Mouse (Mus musculus) hindbrain, embryonic 12.5 days (tissue): ENCODE measurements around the gene Shisa7. TPM values are rescaled to one million over a fixed set of nuclear protein-coding genes. Genes with fewer than 3 reads are reported as not detected.
"Not testable (repeated sequence)": the region's sequence is repeated elsewhere in the genome, so short reads cannot be mapped to it uniquely, and the experiment has no call there.

Experiments
- ATAC-seq: fragments of 200-750 bp; cut with Nextera tagmentation; 2 replicates; pipeline ENCODE4 v1.8.0; 2017; ENCODE audit warnings: moderate TSS enrichment; ENCODE audit not compliant: low FRiP score
- H3K27ac ChIP-seq: fragments of 300-500 bp; sonication (generic); 2 replicates; pipeline ENCODE4 v1.5.1; 2016; ENCODE audit warnings: mild to moderate bottlenecking
- H3K27me3 ChIP-seq: fragments of 300-500 bp; sonication (generic); 2 replicates; pipeline ENCODE4 v1.6.1; 2016; ENCODE audit warnings: mild to moderate bottlenecking
- H3K36me3 ChIP-seq: fragments of 300-500 bp; sonication (generic); 2 replicates; pipeline ENCODE4 v1.6.1; 2016; ENCODE audit warnings: mild to moderate bottlenecking
- H3K4me1 ChIP-seq: fragments of 300-500 bp; sonication (generic); 2 replicates; pipeline ENCODE4 v1.6.1; 2016
- H3K4me2 ChIP-seq: fragments of 300-500 bp; sonication (generic); replicated peaks from 2 replicates; pipeline ENCODE4 v1.6.1; 2016; ENCODE audit warnings: mild to moderate bottlenecking
- H3K4me3 ChIP-seq: fragments of 300-500 bp; sonication (generic); 2 replicates; pipeline ENCODE4 v1.5.1; 2016; ENCODE audit warnings: mild to moderate bottlenecking
- H3K9ac ChIP-seq: fragments of 300-500 bp; sonication (generic); 2 replicates; pipeline ENCODE4 v1.6.1; 2016; ENCODE audit warnings: mild to moderate bottlenecking, moderate library complexity
- H3K9me3 ChIP-seq: fragments of 300-500 bp; sonication (generic); replicated peaks from 2 replicates; pipeline ENCODE4 v1.6.1; 2016; ENCODE audit warnings: mild to moderate bottlenecking
- WGBS: fragments of 180-500 bp; shearing (Covaris S2); methylation state at CpG from one replicate; pipeline ENCODE4 v1.1.7; 2016; 5-methylcytosine and 5-hydroxymethylcytosine counted together
- polyA plus RNA-seq: library from polyadenylated mRNA; unstranded; fragments of >200 nt; fragmentation: Nextera tagmentation; extraction: Ambion mirVana; gene quantifications from 2 replicates; pipeline ENCODE4 v1.2.1, GENCODE M21; 2016

Shisa7 gene
- polyA plus RNA-seq, 1 experiment from 2014 or later = 6.7 TPM

DNA sequence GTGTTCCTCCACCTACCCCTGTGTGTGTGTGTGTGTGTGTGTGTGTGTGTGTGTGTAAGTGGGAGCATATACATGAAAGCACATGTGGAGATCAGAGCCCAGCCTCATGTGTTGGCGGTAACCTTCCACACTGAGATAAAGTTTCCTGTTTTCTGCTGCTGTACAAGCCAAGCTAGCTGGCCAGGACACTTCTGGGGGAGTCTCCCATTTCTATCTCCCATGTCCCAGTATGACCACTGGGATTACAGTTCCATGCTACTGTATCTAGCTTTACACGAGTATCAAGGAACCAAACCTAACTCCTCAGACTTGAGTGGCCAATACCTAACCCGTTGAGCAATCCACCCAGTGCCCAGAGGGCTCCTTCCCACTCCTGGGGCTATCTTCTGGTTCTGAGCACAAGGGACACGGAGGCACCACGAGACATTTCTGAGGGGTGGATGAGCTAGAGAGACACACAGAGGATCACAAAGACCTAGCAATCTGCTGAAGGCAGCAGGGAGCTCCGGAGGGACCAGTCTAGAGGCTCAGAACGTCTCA, 19.1 kb upstream of the Shisa7 start:
- Histone ChIP-seq H3K4me1 (peaks cover 12% of the 10 kb centered on the region), H3K4me3 (no peak overlapping the region), H3K9me3 (no peaks in the 10 kb centered on the region), H3K27ac (no peak overlapping the region), H3K27me3 (no peaks in the 10 kb centered on the region), H3K4me2 (no peak overlapping the region), H3K9ac (no peak overlapping the region), H3K36me3 (no peaks in the 10 kb centered on the region)
- ATAC-seq = no peak
- WGBS = 75% methylated on average over 7 of the region's 7 CpGs

DNA sequence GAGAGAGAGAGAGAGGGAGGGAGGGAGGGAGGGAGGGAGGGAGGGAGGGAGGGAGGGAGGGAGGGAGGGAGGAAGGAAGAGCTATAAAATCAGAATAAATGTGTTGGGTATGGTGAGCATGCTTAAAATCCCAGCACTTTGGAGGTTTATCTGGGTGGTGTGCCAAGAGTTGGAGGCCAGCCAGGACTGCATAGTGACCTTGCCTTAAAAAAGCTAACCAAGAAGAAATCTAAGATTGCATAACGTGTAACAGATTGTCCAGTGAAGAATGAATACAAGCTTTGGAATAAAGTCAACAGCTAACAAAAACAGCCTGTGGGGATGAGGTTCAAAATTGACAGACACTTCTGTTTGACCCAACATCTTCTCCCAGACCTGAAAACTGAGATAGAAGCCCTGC, 18.5 kb upstream of the Shisa7 start:
- no peak overlapping the region for H3K4me2 ChIP-seq
- no peaks in the 10 kb centered on the region for H3K27me3 ChIP-seq
- no peak for ATAC-seq
- H3K27ac ChIP-seq = no peak overlapping the region
- WGBS = 62% methylated on average over 1 of the region's 1 CpGs
- H3K4me3 ChIP-seq = no peak overlapping the region
- peaks cover 12% of the 10 kb centered on the region for H3K4me1 ChIP-seq
- H3K9me3 ChIP-seq = no peaks in the 10 kb centered on the region
- H3K9ac ChIP-seq = no peak overlapping the region
- no peaks in the 10 kb centered on the region for H3K36me3 ChIP-seq

- not testable (repeated sequence) for H3K9ac ChIP-seq, H3K27me3 ChIP-seq, H3K36me3 ChIP-seq, H3K4me3 ChIP-seq, H3K4me2 ChIP-seq, H3K27ac ChIP-seq, H3K4me1 ChIP-seq, H3K9me3 ChIP-seq, ATAC-seq
- 78% methylated on average over 3 of the region's 3 CpGs for WGBS
These were observed 16.4 kb upstream of the Shisa7 start for GRCm38 (mm10) chr7:4860926-4861325.

DNA sequence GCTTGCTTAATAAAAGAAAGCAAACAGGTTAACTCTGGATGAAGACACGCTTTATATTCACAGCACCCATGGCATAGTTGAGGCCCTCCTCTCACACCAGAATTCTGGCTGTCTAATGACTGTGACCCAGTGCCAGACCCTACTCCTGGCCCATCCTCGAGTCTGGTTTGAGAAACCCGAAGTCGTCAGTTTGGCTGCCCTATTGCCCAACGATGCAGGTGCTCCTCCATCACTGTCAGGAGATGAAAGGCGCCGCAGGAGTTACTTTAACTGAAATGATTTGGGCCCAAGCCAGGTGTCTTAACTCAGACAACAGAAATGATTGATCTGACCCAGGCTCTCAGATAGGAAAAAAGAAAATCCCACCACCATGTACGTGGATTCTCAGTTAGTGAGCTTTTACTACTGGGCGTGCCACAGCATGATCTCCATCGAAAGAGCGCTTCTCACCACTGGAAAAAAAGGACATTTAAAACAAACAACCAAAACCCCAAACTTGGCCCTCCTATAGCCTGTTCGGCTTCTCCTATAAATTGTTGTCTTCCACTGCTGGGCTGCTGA, 15.0 kb upstream of the Shisa7 start:
- WGBS = 73% methylated on average over 12 of the region's 12 CpGs
- Histone ChIP-seq H3K27ac (no peak overlapping the region), H3K4me2 (no peak overlapping the region), H3K27me3 (peaks cover 4% of the 10 kb centered on the region), H3K4me1 (no peaks in the 10 kb centered on the region), H3K9me3 (no peaks in the 10 kb centered on the region), H3K9ac (no peak overlapping the region), H3K4me3 (no peak overlapping the region), H3K36me3 (no peaks in the 10 kb centered on the region)
- no peak for ATAC-seq

DNA sequence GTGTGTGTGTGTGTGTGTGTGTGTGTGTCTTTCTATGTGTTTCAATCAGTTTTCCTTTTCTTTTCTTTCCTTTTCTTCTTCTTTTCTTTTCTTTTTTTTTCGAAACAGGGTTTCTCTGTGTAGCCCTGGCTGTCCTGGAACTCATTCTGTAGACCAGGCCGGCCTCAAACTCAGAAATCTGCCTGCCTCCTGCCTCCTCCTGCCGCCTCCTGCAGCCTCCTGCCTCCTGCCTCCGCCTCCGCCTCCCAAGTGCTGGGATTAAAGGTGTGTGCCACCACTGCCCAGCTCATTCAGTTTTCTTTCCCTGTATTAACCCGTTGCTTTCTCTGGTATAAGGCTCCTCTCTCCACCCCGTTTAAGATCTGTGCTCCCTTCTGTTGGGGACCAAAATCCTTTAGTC, 12.8 kb upstream of the Shisa7 start:
- no peak overlapping the region for H3K4me3 ChIP-seq
- no peak overlapping the region for H3K27ac ChIP-seq
- peaks cover 4% of the 10 kb centered on the region for H3K27me3 ChIP-seq
- no peak overlapping the region for H3K9ac ChIP-seq
- H3K9me3 ChIP-seq = no peaks in the 10 kb centered on the region; the same call in 1 of the 2 replicates
- ATAC-seq = no peak
- WGBS = 73% methylated on average over 7 of the region's 7 CpGs
- no peaks in the 10 kb centered on the region for H3K36me3 ChIP-seq
- no peaks in the 10 kb centered on the region for H3K4me1 ChIP-seq
- H3K4me2 ChIP-seq = no peak overlapping the region

DNA sequence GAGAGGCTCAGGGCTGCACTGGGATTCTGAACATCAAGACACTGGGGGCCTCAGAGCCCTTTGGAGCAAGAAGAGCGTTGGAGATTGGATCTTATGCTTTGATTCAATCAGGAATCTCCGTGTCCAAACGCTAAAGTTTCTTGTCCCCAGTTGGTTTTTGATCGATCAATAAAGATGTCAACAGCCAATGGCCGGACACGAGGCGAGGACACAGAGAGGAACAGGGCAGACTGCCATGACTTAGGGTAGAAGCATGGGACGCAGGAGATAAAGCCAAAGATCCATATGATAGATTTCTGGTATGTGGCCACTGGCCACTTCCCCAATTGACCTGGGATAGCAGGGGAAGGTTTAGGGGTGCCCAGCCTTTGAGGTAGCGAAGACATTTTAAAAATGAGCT, 12.0 kb upstream of the Shisa7 start:
- no peak overlapping the region for H3K4me2 ChIP-seq
- no peaks in the 10 kb centered on the region for H3K4me1 ChIP-seq
- no peak overlapping the region for H3K9ac ChIP-seq
- H3K27me3 ChIP-seq = peaks cover 6% of the 10 kb centered on the region
- no peaks in the 10 kb centered on the region for H3K36me3 ChIP-seq
- H3K4me3 ChIP-seq = no peak overlapping the region
- H3K9me3 ChIP-seq = no peaks in the 10 kb centered on the region; the same call in 1 of the 2 replicates
- H3K27ac ChIP-seq = no peak overlapping the region
- WGBS = 88% methylated on average over 9 of the region's 9 CpGs
- ATAC-seq = no peak

DNA sequence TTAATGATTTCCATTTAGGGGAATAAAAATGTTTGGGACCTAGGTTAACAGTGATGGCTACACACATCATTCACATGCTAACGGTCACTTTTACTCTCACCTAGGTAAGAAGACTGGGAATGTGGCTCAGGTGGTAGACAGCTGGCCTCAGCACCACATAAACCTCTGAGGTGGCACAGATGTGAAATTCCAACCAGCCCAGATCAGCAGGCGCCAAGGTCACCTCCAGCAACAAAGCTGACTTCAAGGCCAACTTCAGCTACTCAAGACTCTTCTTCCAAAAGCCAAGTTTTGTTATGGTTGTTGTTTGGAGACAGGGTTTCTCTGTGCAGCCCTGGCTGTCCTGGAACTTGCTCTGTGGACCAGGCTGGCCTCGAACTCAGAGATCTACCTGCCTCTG, 9.1 kb upstream of the Shisa7 start:
- H3K4me2 ChIP-seq = no peak overlapping the region
- 81% methylated on average over 3 of the region's 3 CpGs for WGBS
- H3K27ac ChIP-seq = no peak overlapping the region
- no peaks in the 10 kb centered on the region for H3K4me1 ChIP-seq
- H3K9me3 ChIP-seq = no peaks in the 10 kb centered on the region; the same call in 1 of the 2 replicates
- H3K36me3 ChIP-seq = no peaks in the 10 kb centered on the region
- no peak overlapping the region for H3K4me3 ChIP-seq
- ATAC-seq = no peak
- peaks cover 6% of the 10 kb centered on the region for H3K27me3 ChIP-seq
- H3K9ac ChIP-seq = no peak overlapping the region

- H3K27ac ChIP-seq = no peak overlapping the region
- 0 out of 2 replicates have a peak, but pooled peaks cover 2% of the 10 kb centered on the region for H3K27me3 ChIP-seq
- H3K36me3 ChIP-seq = no peaks in the 10 kb centered on the region
- no peak overlapping the region for H3K9ac ChIP-seq
- no peaks in the 10 kb centered on the region; the same call in 1 of the 2 replicates for H3K9me3 ChIP-seq
- no peaks in the 10 kb centered on the region for H3K4me1 ChIP-seq
- H3K4me3 ChIP-seq = no peak overlapping the region
- 71% methylated on average over 8 of the region's 8 CpGs for WGBS
- no peak overlapping the region for H3K4me2 ChIP-seq
- no peak for ATAC-seq
These were observed 6.8 kb upstream of the Shisa7 start for GRCm38 (mm10) chr7:4851315-4851688.

- no peak overlapping the region for H3K4me2 ChIP-seq
- H3K9me3 ChIP-seq = no peaks in the 10 kb centered on the region; the same call in 1 of the 2 replicates
- H3K9ac ChIP-seq = no peak overlapping the region
- no peaks in the 10 kb centered on the region for H3K36me3 ChIP-seq
- WGBS = 77% methylated on average over 11 of the region's 11 CpGs
- H3K4me3 ChIP-seq = no peak overlapping the region
- no peak overlapping the region for H3K27ac ChIP-seq
- H3K4me1 ChIP-seq = no peaks in the 10 kb centered on the region
- 0 out of 2 replicates have a peak, but pooled peaks cover 2% of the 10 kb centered on the region for H3K27me3 ChIP-seq
- no peak for ATAC-seq
These were observed 6.3 kb upstream of the Shisa7 start for GRCm38 (mm10) chr7:4850621-4851314.

GRCm38 (mm10) chr7:4849372-4849771, 4.9 kb upstream of the Shisa7 start:
- H3K4me2 ChIP-seq = no peak overlapping the region

GRCm38 (mm10) chr7:4844917-4845309, 417 bp upstream of the Shisa7 start:
- peak; percentile 76 for ATAC-seq
- peaks cover 38% of the 10 kb centered on the region for H3K27me3 ChIP-seq
- H3K4me2 ChIP-seq = peak overlapping the region; percentile 90
- peaks cover 28% of the 10 kb centered on the region for H3K4me1 ChIP-seq
- peak overlapping the region; percentile 69 for H3K9ac ChIP-seq
- WGBS = 1% methylated on average over 13 of the region's 13 CpGs
- no peaks in the 10 kb centered on the region for H3K9me3 ChIP-seq
- H3K4me3 ChIP-seq = peak overlapping the region; percentile 55
- H3K27ac ChIP-seq = peak overlapping the region; percentile 79
- no peaks in the 10 kb centered on the region for H3K36me3 ChIP-seq

More at GRCm38 (mm10) chr7:4849372-4849771, 4.9 kb upstream of the Shisa7 start:
- no peak overlapping the region for H3K27ac ChIP-seq
- H3K36me3 ChIP-seq = no peaks in the 10 kb centered on the region
- WGBS = 67% methylated on average over 9 of the region's 9 CpGs
- ATAC-seq = no peak
- no peaks in the 10 kb centered on the region; the same call in 1 of the 2 replicates for H3K4me1 ChIP-seq
- H3K4me3 ChIP-seq = no peak overlapping the region
- H3K27me3 ChIP-seq = peaks cover 6% of the 10 kb centered on the region
- H3K9ac ChIP-seq = no peak overlapping the region
- H3K9me3 ChIP-seq = no peaks in the 10 kb centered on the region; the same call in 1 of the 2 replicates

- Histone ChIP-seq H3K27me3 (peaks cover 38% of the 10 kb centered on the region), H3K36me3 (no peaks in the 10 kb centered on the region), H3K9ac (peak overlapping the region; percentile 69), H3K4me1 (peaks cover 28% of the 10 kb centered on the region), H3K9me3 (no peaks in the 10 kb centered on the region), H3K4me2 (peak overlapping the region; percentile 90), H3K27ac (peak overlapping the region; percentile 79), H3K4me3 (peak overlapping the region; percentile 55)
- peak; percentile 55 for ATAC-seq
- under 1% methylated on average over 34 of the region's 34 CpGs for WGBS
These were observed 772 bp downstream of the Shisa7 start for GRCm38 (mm10) chr7:4843604-4844244.
